Mouse (Mus musculus) 416B (cell line): ENCODE results near the gene Pcgf2.
"Not testable (repeated sequence)": the region's sequence is repeated elsewhere in the genome, so short reads cannot be mapped to it uniquely, and the experiment has no call there.

Source experiments
- DNase-seq: peaks from one replicate; pipeline ENCODE4 v3.0.0; 2011; ENCODE audit warnings: low read depth

Gene Pcgf2

GRCm38 (mm10) chr11:97700003-97700745 is at the start of gene Pcgf2:
Gene Pcgf2, minus strand, starts transcription at chr11:97700497.
- DNase-seq = peak; percentile 70

GRCm38 (mm10) chr11:97748496-97748895 is 48.2 kb upstream of the Pcgf2 start:
- no peak for DNase-seq

GRCm38 (mm10) chr11:97747773-97748172 is 47.5 kb upstream of the Pcgf2 start:
- no peak for DNase-seq

- no peak for DNase-seq
Measured at GRCm38 (mm10) chr11:97745331-97745721, 45.0 kb upstream of the Pcgf2 start.

- peak; percentile 100 for DNase-seq
Measured at GRCm38 (mm10) chr11:97744718-97745330, 44.5 kb upstream of the Pcgf2 start.

GRCm38 (mm10) chr11:97744063-97744717 is 43.9 kb upstream of the Pcgf2 start, which contains the start of gene Pip4k2b:
Gene Pip4k2b, minus strand, starts transcription at chr11:97744704.
- DNase-seq = peak; percentile 49

GRCm38 (mm10) chr11:97743423-97743822 is 43.1 kb upstream of the Pcgf2 start:
- peak; percentile 49 for DNase-seq

GRCm38 (mm10) chr11:97742591-97742990 is 42.3 kb upstream of the Pcgf2 start:
- DNase-seq = peak; percentile 51

- no peak for DNase-seq
Measured at GRCm38 (mm10) chr11:97742157-97742556, 41.9 kb upstream of the Pcgf2 start.

- peak; percentile 67 for DNase-seq
Measured at GRCm38 (mm10) chr11:97740190-97740589, 39.9 kb upstream of the Pcgf2 start.

- DNase-seq = peak; percentile 52
Measured at GRCm38 (mm10) chr11:97739155-97739554, 38.9 kb upstream of the Pcgf2 start.

- DNase-seq = peak; percentile 68
Measured at GRCm38 (mm10) chr11:97738703-97739102, 38.4 kb upstream of the Pcgf2 start.

- DNase-seq = no peak
Measured at GRCm38 (mm10) chr11:97737600-97737999, 37.3 kb upstream of the Pcgf2 start.

GRCm38 (mm10) chr11:97736645-97737044 is 36.3 kb upstream of the Pcgf2 start:
- DNase-seq = no peak

GRCm38 (mm10) chr11:97734810-97735209 is 34.5 kb upstream of the Pcgf2 start:
- not testable (repeated sequence) for DNase-seq

GRCm38 (mm10) chr11:97733689-97734088 is 33.4 kb upstream of the Pcgf2 start:
- DNase-seq = no peak

GRCm38 (mm10) chr11:97728730-97729129 is 28.4 kb upstream of the Pcgf2 start:
- no peak for DNase-seq

GRCm38 (mm10) chr11:97728311-97728710 is 28.0 kb upstream of the Pcgf2 start:
- DNase-seq = peak; percentile 97

GRCm38 (mm10) chr11:97723709-97724108 is 23.4 kb upstream of the Pcgf2 start:
- DNase-seq = peak; percentile 95

- DNase-seq = no peak
Measured at GRCm38 (mm10) chr11:97721338-97721737, 21.0 kb upstream of the Pcgf2 start.

GRCm38 (mm10) chr11:97719041-97719440 is 18.7 kb upstream of the Pcgf2 start:
- peak; percentile 82 for DNase-seq

- peak; percentile 91 for DNase-seq
Measured at GRCm38 (mm10) chr11:97718281-97718860, 18.1 kb upstream of the Pcgf2 start.
